Mouse (Mus musculus) megakaryocyte, embryonic 14.5 days (primary cell): Measurements from ENCODE around the gene Pcbp1. TPM values are rescaled to one million over a fixed set of nuclear protein-coding genes. Genes with fewer than 3 reads are reported as not detected.

Experiments used
- H3K27me3 ChIP-seq: replicated peaks from 2 replicates; pipeline ENCODE3; 2012; ENCODE audit warnings: inconsistent platforms
- H3K36me3 ChIP-seq: replicated peaks from 2 replicates; pipeline ENCODE3; 2012; ENCODE audit warnings: low read length, inconsistent platforms, mixed read lengths
- H3K4me1 ChIP-seq: 2 replicates; pipeline ENCODE4 v1.6.1; 2012; ENCODE audit warnings: inconsistent platforms
- H3K4me3 ChIP-seq: replicated peaks from 2 replicates; pipeline ENCODE3; 2012; ENCODE audit warnings: moderate library complexity, mild to moderate bottlenecking, inconsistent platforms
- H3K9me3 ChIP-seq: 2 replicates; pipeline ENCODE4 v1.6.1; 2012; ENCODE audit warnings: inconsistent platforms
- FLI1 ChIP-seq: IDR thresholded peaks from 2 replicates; pipeline ENCODE4 v1.6.1; 2012; ENCODE audit warnings: low read length, inconsistent platforms, mixed read lengths
- GATA1 ChIP-seq: IDR thresholded peaks from 3 replicates; pipeline ENCODE4 v1.6.1; 2012; ENCODE audit warnings: mixed read lengths, low read length, inconsistent platforms, borderline replicate concordance
- polyA plus RNA-seq: library from polyadenylated mRNA; stranded (reverse); fragments of >175 nt; gene quantifications from 2 replicates; pipeline ENCODE4 v1.2.3, GENCODE M21; 2012; ENCODE audit warnings: low replicate concordance; ENCODE audit not compliant: insufficient read depth

Gene Pcbp1
- polyA plus RNA-seq, 1 experiment: 984 TPM

DNA sequence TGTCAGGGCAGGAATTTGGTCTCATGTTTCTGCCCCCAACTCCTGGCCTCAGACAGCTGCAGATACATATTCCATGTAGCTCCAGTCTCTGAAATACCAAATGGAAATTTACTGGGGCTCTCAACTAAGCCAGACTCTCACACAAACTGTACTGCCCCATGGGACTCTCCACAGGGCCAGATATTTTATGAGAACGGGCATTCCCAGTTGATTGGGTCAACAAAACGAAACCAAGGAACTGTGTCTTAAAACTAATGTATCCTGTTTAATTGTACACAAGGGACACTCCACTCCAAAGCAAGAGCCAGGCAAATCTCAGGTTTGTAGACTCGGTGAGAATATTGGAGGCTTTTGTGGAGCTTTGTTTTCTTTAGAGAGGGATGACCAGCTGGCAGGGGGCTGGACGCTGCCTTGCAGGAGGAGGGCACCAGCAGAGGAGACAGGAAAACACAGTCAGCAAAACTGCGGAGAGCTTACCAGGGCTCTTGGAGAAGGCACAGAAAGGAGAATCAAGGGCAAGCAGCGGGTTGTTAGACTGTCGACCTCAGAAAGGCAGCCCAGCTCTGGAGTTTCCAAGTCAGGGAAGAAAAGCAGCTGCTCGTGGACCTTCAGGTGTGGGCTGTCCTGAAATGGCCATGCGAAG, 45.8 kb downstream of the Pcbp1 start:
- no peaks in the 10 kb centered on the region for H3K9me3 ChIP-seq
- H3K4me1 ChIP-seq: peaks cover 77% of the 10 kb centered on the region
- peaks cover 3% of the 10 kb centered on the region for H3K36me3 ChIP-seq
- no peak for TF ChIP-seq FLI1
- TF ChIP-seq GATA1: no peak
- no peaks in the 10 kb centered on the region for H3K27me3 ChIP-seq
- peak overlapping the region; percentile 89 for H3K4me3 ChIP-seq

GRCm38 (mm10) chr6:86479816-86480188, 46.3 kb downstream of the Pcbp1 start:
- Histone ChIP-seq H3K36me3 (peaks cover 5% of the 10 kb centered on the region), H3K4me3 (peak overlapping the region; percentile 89), H3K9me3 (no peaks in the 10 kb centered on the region), H3K27me3 (no peaks in the 10 kb centered on the region), H3K4me1 (peaks cover 82% of the 10 kb centered on the region)
- TF ChIP-seq GATA1 (no peak), FLI1 (no peak)

- H3K36me3 ChIP-seq: peaks cover 10% of the 10 kb centered on the region
- TF ChIP-seq FLI1: no peak
- TF ChIP-seq GATA1: no peak
- H3K9me3 ChIP-seq: no peaks in the 10 kb centered on the region; the same call in 1 of the 2 replicates
- no peaks in the 10 kb centered on the region for H3K27me3 ChIP-seq
- peaks cover 85% of the 10 kb centered on the region for H3K4me1 ChIP-seq
- H3K4me3 ChIP-seq: peak overlapping the region; percentile 46
These were observed 46.8 kb downstream of the Pcbp1 start for GRCm38 (mm10) chr6:86479311-86479710.

DNA sequence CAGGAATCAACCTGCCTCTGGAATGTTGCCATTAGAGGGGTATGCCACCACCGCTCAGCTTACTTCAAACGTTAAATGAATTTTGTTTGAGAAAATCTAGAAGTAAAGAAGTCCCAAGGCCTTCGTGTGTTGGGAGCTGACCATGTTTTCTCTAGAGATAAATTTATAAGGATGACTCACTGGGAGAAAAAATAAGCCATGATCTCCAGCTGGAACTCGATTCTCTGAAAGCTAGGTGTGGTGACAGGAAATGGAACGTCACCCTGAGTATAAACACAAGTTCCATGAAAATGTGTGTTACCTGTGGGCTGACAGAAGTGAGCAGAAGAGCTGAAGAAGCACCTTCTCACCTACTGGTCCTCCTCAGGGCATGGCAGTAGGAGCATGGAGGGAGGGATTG, 49.2 kb downstream of the Pcbp1 start:
- H3K4me3 ChIP-seq: no peak overlapping the region
- no peak for TF ChIP-seq GATA1
- TF ChIP-seq FLI1: no peak
- peaks cover 95% of the 10 kb centered on the region for H3K4me1 ChIP-seq
- H3K9me3 ChIP-seq: no peaks in the 10 kb centered on the region; the same call in 1 of the 2 replicates
- no peaks in the 10 kb centered on the region for H3K27me3 ChIP-seq
- peaks cover 11% of the 10 kb centered on the region for H3K36me3 ChIP-seq

GRCm38 (mm10) chr6:86475462-86476167, 50.5 kb downstream of the Pcbp1 start:
- Histone ChIP-seq H3K4me1 (peaks cover 92% of the 10 kb centered on the region), H3K36me3 (peaks cover 13% of the 10 kb centered on the region)
- TF ChIP-seq GATA1: no peak
- no peak for TF ChIP-seq FLI1

GRCm38 (mm10) chr6:86474646-86475181, 51.4 kb downstream of the Pcbp1 start:
- no peak for TF ChIP-seq FLI1
- TF ChIP-seq GATA1: no peak
- no peak overlapping the region for H3K4me3 ChIP-seq
- no peaks in the 10 kb centered on the region; the same call in 1 of the 2 replicates for H3K9me3 ChIP-seq
- peaks cover 20% of the 10 kb centered on the region for H3K36me3 ChIP-seq
- H3K4me1 ChIP-seq: peaks cover 83% of the 10 kb centered on the region
- H3K27me3 ChIP-seq: no peaks in the 10 kb centered on the region

More at GRCm38 (mm10) chr6:86475462-86476167, 50.5 kb downstream of the Pcbp1 start:
- no peaks in the 10 kb centered on the region for H3K27me3 ChIP-seq
- H3K4me3 ChIP-seq: peak overlapping the region; percentile 48
- no peaks in the 10 kb centered on the region; the same call in 1 of the 2 replicates for H3K9me3 ChIP-seq

Other genes with a start within 250 kb of the Pcbp1 start
- gene Fam136a, start 160.7 kb downstream of the Pcbp1 start, polyA plus RNA-seq: 2.8 and 6.7 TPM in 2 replicates
- gene Snrpg, start 155.0 kb downstream of the Pcbp1 start, polyA plus RNA-seq: 2.9 and 11.4 TPM in 2 replicates
- gene Pcyox1, start 129.2 kb downstream of the Pcbp1 start, polyA plus RNA-seq: 8.2 and 12.4 TPM in 2 replicates
- 2.0 and 6.4 TPM in 2 replicates for gene Tia1, start 122.1 kb downstream of the Pcbp1 start, polyA plus RNA-seq
- not detected in 2 replicates for gene Gm44790, start 99.7 kb downstream of the Pcbp1 start, polyA plus RNA-seq
- gene C87436, start 87.9 kb downstream of the Pcbp1 start, polyA plus RNA-seq: 5.3 TPM in 1 of 2 replicates, not detected in the other
- gene Asprv1, start 101.8 kb upstream of the Pcbp1 start, polyA plus RNA-seq: 0.64 TPM in 1 of 2 replicates, not detected in the other
- 45.0 and 47.5 TPM in 2 replicates for gene Mxd1, start 142.8 kb upstream of the Pcbp1 start, polyA plus RNA-seq
- 56.3 and 375 TPM in 2 replicates for gene Snrnp27, start 158.2 kb upstream of the Pcbp1 start, polyA plus RNA-seq
- 4.3 and 7.1 TPM in 2 replicates for gene Gmcl1, start 207.1 kb upstream of the Pcbp1 start, polyA plus RNA-seq